Mouse (Mus musculus) right cerebral cortex, postnatal 25 days (tissue): ENCODE results near the gene Usp18.
A peak's percentile ranks its signal among the peaks of the same experiment; 100 is the strongest.

Source experiments
- DNase-seq: peaks from one replicate; pipeline ENCODE4 v3.0.0; 2022

Gene Usp18

DNA sequence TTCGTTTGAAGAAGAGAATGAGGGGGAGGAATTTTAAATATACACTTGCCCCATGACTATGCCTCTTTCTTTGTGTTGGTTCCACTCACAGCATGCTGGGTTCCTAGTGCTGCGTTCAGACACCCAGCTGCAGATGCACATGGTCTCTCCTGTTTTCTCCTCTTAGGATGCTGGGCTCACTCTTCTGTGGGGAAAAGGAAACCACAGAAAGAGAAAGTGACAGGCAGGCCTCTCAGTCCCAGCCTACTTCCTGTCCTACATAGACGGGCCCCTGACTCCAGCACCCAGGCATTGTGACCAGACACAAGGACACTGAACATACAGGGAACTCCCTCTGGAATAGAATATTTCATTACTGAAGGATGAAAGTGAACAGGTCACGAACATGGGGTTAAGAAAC, 19.7 kb upstream of the Usp18 start:
- DNase-seq = no peak

DNA sequence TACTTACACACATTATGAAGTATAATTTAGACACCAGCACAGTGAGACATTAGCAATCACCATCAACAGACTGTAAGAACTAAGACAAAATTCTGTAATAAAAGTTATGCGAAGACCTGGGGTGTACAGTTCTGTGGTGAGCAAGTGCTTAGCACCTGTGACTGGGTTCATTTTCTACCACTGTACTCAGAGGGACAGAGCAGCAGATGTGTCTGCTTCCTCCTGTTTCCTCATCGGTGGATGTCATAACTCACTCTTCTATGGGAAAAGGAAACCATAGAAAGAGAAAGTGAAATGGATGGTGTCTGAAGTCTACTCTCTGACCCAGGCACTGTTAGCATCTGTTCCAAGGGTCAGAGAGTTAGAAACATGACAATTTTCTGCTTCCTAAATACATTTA, 19.0 kb upstream of the Usp18 start:
- no peak for DNase-seq

GRCm38 (mm10) chr6:121228421-121228820, 17.3 kb upstream of the Usp18 start:
- no peak for DNase-seq

DNA sequence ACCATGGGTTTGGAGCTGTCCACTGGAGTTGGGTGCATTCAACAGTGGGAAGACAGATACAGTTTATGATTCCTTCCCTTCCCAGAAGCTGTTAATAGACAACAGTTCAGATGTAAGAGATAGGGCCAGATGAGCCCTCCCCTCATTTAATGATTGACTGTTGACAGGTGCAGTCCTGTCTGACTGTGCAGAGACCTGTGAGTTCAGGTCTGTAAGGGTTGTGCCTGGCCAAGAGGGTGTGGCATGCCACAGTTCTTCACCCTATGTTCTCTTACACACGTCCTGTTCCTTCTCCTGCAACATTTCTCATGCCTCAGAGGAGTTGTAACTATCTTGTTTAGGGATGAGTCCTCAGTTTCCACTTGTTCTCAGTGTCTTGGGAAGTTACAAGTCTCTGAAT, 13.1 kb upstream of the Usp18 start:
- no peak for DNase-seq

- no peak for DNase-seq
Observed at GRCm38 (mm10) chr6:121236386-121236785, 9.3 kb upstream of the Usp18 start.

- no peak for DNase-seq
Observed at GRCm38 (mm10) chr6:121238209-121238608, 7.5 kb upstream of the Usp18 start.

DNA sequence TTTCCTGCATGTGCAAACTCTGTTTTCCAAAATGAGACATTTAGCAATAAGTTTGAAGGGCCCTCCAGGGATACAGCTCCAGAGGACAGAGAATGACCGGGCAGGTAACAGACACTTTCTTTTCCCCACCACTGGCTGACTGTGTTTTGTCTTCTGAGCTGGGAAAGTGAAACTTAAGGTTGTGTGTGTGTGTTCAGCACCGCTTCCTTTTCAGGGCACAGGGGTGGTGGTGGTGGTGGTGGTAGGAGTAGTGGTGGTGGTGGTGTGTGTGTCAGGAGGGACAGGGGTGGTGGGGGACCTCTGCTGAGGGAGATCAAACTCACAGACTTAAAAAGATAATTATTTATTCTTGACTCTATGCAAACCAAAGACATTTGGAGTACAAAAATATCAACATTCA, 3.9 kb upstream of the Usp18 start:
- DNase-seq = no peak

- no peak for DNase-seq
Observed at GRCm38 (mm10) chr6:121243161-121243560, 2.5 kb upstream of the Usp18 start.

DNA sequence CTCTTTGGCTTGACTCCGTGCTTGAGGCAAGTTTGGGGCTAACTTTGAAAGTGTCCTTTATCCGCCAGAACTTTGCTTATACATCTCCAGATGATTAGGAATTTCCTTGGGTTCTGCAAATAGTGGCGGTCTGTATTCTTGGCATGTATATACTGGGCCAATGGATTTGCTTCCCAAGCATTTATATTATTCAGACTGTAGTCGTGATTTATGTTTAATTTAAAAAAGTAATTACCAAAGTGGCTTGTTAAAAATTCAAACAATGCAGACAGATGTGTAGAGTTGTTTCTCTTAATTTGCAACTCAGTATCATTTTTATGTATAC, 293 bp downstream of the Usp18 start:
- no peak for DNase-seq

GRCm38 (mm10) chr6:121250406-121250805, 4.7 kb downstream of the Usp18 start:
- no peak for DNase-seq

DNA sequence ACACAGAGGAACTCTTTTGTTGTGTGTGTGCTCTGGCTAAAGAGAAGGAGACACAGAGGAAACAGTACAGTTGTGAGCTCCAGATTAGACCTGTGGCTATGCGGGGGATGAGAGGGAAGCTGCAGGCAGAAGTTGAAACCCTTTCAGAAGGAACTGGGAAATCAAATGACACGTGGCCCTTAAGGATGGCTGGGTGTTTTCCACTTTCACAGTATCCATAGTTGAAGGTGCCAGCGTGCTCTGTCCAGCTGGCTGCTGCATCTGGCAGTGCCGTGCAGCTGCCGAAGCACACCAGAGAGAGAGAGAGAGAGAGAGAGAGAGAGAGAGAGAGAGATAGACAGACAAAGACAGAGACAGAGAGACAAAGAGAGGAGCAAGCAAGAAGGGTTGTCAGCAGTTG, 5.5 kb downstream of the Usp18 start:
- DNase-seq = no peak

GRCm38 (mm10) chr6:121260548-121260947, 14.8 kb downstream of the Usp18 start:
- peak; percentile 58 for DNase-seq

DNA sequence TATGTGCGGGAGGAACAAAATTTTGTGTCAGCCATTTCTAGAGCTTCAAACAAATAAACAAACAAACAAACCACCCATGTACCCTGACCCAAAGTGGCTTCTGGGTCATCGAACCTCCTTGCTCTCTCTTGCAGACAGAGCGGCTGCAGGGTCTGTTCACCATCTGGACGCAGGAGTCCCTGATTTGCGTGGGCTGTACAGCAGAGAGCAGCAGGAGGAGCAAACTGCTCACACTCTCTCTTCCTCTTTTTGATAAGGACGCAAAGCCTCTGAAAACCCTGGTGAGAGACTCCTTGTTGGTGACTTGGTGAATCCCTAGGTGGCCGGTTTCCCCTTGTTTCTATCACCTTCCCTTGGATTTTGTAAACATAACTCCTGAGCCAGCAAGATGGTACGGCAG, 15.5 kb downstream of the Usp18 start:
- no peak for DNase-seq

DNA sequence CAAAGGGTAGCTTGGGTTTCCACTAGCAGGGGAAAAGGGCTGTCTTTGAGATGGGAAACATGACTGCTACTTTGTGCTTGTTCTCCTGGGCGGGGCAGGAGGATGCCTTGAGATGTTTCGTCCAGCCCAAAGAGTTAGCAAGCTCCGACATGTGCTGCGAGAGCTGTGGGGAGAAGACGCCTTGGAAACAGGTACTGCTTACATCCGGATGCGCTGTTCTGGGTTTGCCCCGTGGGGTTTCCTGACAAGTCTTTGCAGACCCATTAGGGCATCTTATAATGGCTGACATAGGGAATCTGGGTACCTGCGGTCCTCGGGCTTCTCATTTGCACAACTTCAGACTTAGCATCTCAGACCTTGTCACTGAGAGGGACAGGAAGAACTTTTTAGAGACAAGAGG, 16.3 kb downstream of the Usp18 start:
- DNase-seq = no peak

DNA sequence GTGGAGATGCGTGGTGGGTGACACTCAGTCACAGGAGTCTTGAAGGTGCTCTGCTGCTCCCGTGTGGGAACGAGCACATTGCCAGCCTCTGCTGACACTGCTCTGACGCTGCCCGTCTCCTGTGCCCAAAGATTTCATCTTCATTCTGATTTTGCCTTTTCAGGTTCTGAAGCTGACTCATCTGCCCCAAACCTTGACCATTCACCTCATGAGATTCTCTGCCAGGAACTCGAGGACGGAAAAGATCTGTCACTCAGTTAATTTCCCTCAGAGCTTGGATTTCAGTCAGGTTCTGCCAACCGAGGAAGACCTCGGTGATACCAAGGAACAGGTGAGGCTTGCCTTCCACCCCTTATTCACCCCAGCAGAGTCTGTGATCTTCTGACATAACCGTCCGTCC, 16.8 kb downstream of the Usp18 start:
- no peak for DNase-seq

GRCm38 (mm10) chr6:121270156-121270555, 24.4 kb downstream of the Usp18 start:
- DNase-seq = no peak

GRCm38 (mm10) chr6:121271707-121272074, 26.0 kb downstream of the Usp18 start:
- DNase-seq = no peak

GRCm38 (mm10) chr6:121272075-121272800, 26.5 kb downstream of the Usp18 start:
- DNase-seq = peak; percentile 75

GRCm38 (mm10) chr6:121274356-121274755, 28.6 kb downstream of the Usp18 start:
- no peak for DNase-seq

- no peak for DNase-seq
Observed at GRCm38 (mm10) chr6:121284132-121284531, 38.4 kb downstream of the Usp18 start.

GRCm38 (mm10) chr6:121299317-121299716, 53.6 kb downstream of the Usp18 start:
- DNase-seq = no peak

GRCm38 (mm10) chr6:121299954-121300353, 54.2 kb downstream of the Usp18 start, which contains the start of gene Slc6a13:
Gene Slc6a13, plus strand, starts transcription at chr6:121300227.
- no peak for DNase-seq

GRCm38 (mm10) chr6:121300504-121300903, 54.8 kb downstream of the Usp18 start:
- DNase-seq = no peak

DNA sequence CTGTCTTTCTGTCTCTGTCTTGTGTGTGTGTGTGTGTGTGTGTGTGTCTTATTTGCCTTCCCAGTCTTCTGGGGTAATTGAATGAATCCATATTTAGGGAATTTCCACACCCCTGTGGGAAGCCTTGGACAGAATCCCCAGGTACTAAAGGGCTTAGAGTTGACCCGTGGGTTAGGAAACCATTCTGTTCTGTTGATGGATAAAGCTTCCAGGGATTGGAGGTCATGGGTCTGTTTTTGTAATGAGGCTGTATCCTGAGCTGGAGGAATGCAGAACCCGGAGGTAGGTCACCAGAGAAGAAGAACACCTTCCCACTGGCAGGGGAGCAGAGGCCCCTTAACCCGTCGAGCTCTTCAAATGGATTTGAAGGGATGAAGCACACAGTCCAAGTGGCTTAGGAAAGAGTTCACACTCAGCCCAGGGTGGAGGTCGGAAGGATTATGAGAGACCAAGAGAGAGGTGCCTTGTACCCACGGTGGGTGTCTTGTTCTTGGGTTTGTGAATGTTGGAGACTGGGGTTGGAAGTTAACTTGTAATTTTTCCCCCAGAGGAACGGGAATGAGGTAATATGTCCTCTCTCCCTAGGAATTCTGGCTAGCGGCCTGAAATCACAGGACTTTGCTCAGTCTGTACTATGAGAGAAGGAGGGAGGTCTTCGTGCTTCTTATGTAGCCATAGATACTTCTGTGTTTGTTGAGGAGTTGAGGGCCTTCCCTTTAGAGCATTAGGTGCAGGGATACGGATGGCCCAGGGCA, 57.9 kb downstream of the Usp18 start:
- DNase-seq = no peak

GRCm38 (mm10) chr6:121304630-121305029, 58.9 kb downstream of the Usp18 start:
- DNase-seq = no peak
